Mouse (Mus musculus) forebrain, embryonic 14.5 days (tissue): ENCODE data around the gene Hist1h2bb. TPM values are rescaled to one million over a fixed set of nuclear protein-coding genes. Genes with fewer than 3 reads are reported as not detected.
"Not testable (repeated sequence)": the region's sequence is repeated elsewhere in the genome, so short reads cannot be mapped to it uniquely, and the experiment has no call there.

Source experiments
- ATAC-seq: fragments of 200-750 bp; cut with Nextera tagmentation; 2 replicates; pipeline ENCODE4 v1.8.0; 2017; ENCODE audit warnings: mild to moderate bottlenecking, moderate library complexity
- DNase-seq: peaks from one replicate; pipeline ENCODE4 v3.0.0-alpha.2; 2015; ENCODE audit warnings: low spot score
- H3K27ac ChIP-seq: fragments of 300-500 bp; sonication (generic); 2 replicates; pipeline ENCODE4 v1.5.1; 2014; ENCODE audit warnings: low read depth, mild to moderate bottlenecking, control low read depth, low read length, moderate library complexity
- H3K27me3 ChIP-seq: fragments of 300-500 bp; sonication (generic); replicated peaks from 2 replicates; pipeline ENCODE4 v1.6.1; 2014; ENCODE audit warnings: low read length, control low read depth, mixed read lengths; ENCODE audit not compliant: control insufficient read depth, insufficient read depth
- H3K36me3 ChIP-seq: fragments of 300-500 bp; sonication (generic); 2 replicates; pipeline ENCODE4 v1.6.1; 2014; ENCODE audit warnings: low read length, control low read depth; ENCODE audit not compliant: control insufficient read depth, insufficient read depth
- H3K4me1 ChIP-seq: fragments of 300-500 bp; sonication (generic); 2 replicates; pipeline ENCODE4 v1.6.1; 2014; ENCODE audit warnings: antibody characterized with exemption, low read length, control low read depth; ENCODE audit not compliant: control insufficient read depth, insufficient read depth
- H3K4me2 ChIP-seq: fragments of 300-500 bp; sonication (generic); 2 replicates; pipeline ENCODE4 v1.6.1; 2014; ENCODE audit warnings: mild to moderate bottlenecking, control low read depth, low read length
- H3K4me3 ChIP-seq: fragments of 300-500 bp; sonication (generic); 2 replicates; pipeline ENCODE4 v1.5.1; 2014; ENCODE audit warnings: low read depth, low read length, control low read depth
- H3K9ac ChIP-seq: fragments of 300-500 bp; sonication (generic); 2 replicates; pipeline ENCODE4 v1.6.1; 2014; ENCODE audit warnings: mild to moderate bottlenecking, low read length, control low read depth, moderate library complexity
- H3K9me3 ChIP-seq: fragments of 300-500 bp; sonication (generic); replicated peaks from 2 replicates; pipeline ENCODE4 v1.6.1; 2016; ENCODE audit warnings: low read length, control low read depth, mixed read lengths; ENCODE audit not compliant: control insufficient read depth
- WGBS: fragments of 180-500 bp; shearing (Covaris S2); extraction: QIAGEN DNeasy Blood & Tissue Kit; methylation state at CpG from one replicate; pipeline ENCODE4 v1.1.7; 2014; 5-methylcytosine and 5-hydroxymethylcytosine counted together
- polyA plus RNA-seq: library from polyadenylated mRNA; unstranded; fragments of >200 nt; fragmentation: Nextera tagmentation; extraction: Ambion mirVana; gene quantifications from 2 replicates; pipeline ENCODE4 v1.2.1, GENCODE M21; 2014

Gene Hist1h2bb
- polyA plus RNA-seq, 1 experiment from 2014 or later = 1.5 TPM

GRCm38 (mm10) chr13:23759916-23760239 is 13.3 kb downstream of the Hist1h2bb start:
- peak overlapping the region; percentile 53; the same call in 1 of the 2 replicates for H3K4me3 ChIP-seq
- peaks cover 31% of the 10 kb centered on the region for H3K4me1 ChIP-seq
- H3K4me2 ChIP-seq = peak overlapping the region; percentile 89
- DNase-seq = no peak
- 84% methylated on average over 1 of the region's 1 CpGs for WGBS
- no peak for ATAC-seq
- no peaks in the 10 kb centered on the region for H3K36me3 ChIP-seq
- peak overlapping the region; percentile 88; the same call in 1 of the 2 replicates for H3K27ac ChIP-seq
- no peaks in the 10 kb centered on the region for H3K9me3 ChIP-seq
- H3K9ac ChIP-seq = peak overlapping the region; percentile 64
- H3K27me3 ChIP-seq = no peaks in the 10 kb centered on the region

- Histone ChIP-seq H3K9ac (peak overlapping the region; percentile 64), H3K4me3 (peak overlapping the region; percentile 53), H3K36me3 (no peaks in the 10 kb centered on the region), H3K4me1 (peaks cover 31% of the 10 kb centered on the region), H3K4me2 (peak overlapping the region; percentile 89), H3K27me3 (no peaks in the 10 kb centered on the region), H3K27ac (peak overlapping the region; percentile 88), H3K9me3 (no peaks in the 10 kb centered on the region)
- WGBS = 1% methylated on average over 18 of the region's 27 CpGs
- DNase-seq (peak; percentile 38), ATAC-seq (no peak; the same call in 1 of the 2 replicates)
Measured at GRCm38 (mm10) chr13:23760240-23760971, 13.9 kb downstream of the Hist1h2bb start.

GRCm38 (mm10) chr13:23760972-23761864 is 14.7 kb downstream of the Hist1h2bb start, which contains the start of gene Hist1h4a:
Gene Hist1h4a (minus strand): TSS chr13:23761230.
- WGBS = under 1% methylated on average over 67 of the region's 72 CpGs
- peaks cover 31% of the 10 kb centered on the region for H3K4me1 ChIP-seq
- DNase-seq (peak; percentile 99), ATAC-seq (peak; percentile 80)
- peak within 1 kb of the TSS; percentile 53 for H3K4me3 ChIP-seq
- peak within 1 kb of the TSS; percentile 89 for H3K4me2 ChIP-seq
- peak within 1 kb of the TSS; percentile 88 for H3K27ac ChIP-seq
- H3K36me3 ChIP-seq = no peaks in the 10 kb centered on the region
- no peaks in the 10 kb centered on the region for H3K27me3 ChIP-seq
- H3K9me3 ChIP-seq = no peaks in the 10 kb centered on the region
- peak within 1 kb of the TSS; percentile 64 for H3K9ac ChIP-seq

GRCm38 (mm10) chr13:23761871-23762821 is 15.6 kb downstream of the Hist1h2bb start, which contains the start of gene Hist1h3a:
Gene Hist1h3a (minus strand): TSS chr13:23762386.
- ATAC-seq (peak; percentile 67), DNase-seq (peak; percentile 96)
- not testable (repeated sequence) for H3K27me3 ChIP-seq, H3K36me3 ChIP-seq, H3K9me3 ChIP-seq
- Histone ChIP-seq H3K4me1 (peaks cover 31% of the 10 kb centered on the region), H3K27ac (peak within 1 kb of the TSS; percentile 88), H3K4me3 (peak within 1 kb of the TSS; percentile 53), H3K9ac (peak within 1 kb of the TSS; percentile 61), H3K4me2 (peak within 1 kb of the TSS; percentile 89)
- under 1% methylated on average over 25 of the region's 52 CpGs for WGBS

GRCm38 (mm10) chr13:23763242-23763585 is 16.7 kb downstream of the Hist1h2bb start:
- Histone ChIP-seq H3K27me3 (no peaks in the 10 kb centered on the region), H3K4me2 (peak overlapping the region; percentile 89), H3K27ac (peak overlapping the region; percentile 88), H3K9ac (peak overlapping the region; percentile 21; the same call in 1 of the 2 replicates), H3K4me3 (peak overlapping the region; percentile 53), H3K36me3 (no peaks in the 10 kb centered on the region), H3K9me3 (no peaks in the 10 kb centered on the region), H3K4me1 (peaks cover 27% of the 10 kb centered on the region)
- ATAC-seq (no peak), DNase-seq (no peak)
- 1% methylated on average over 10 of the region's 10 CpGs for WGBS

- peak within 1 kb of the TSS; percentile 89 for H3K27ac ChIP-seq
- H3K36me3 ChIP-seq = no peaks in the 10 kb centered on the region
- H3K4me1 ChIP-seq = peaks cover 27% of the 10 kb centered on the region
- H3K4me3 ChIP-seq = peak within 1 kb of the TSS; percentile 53
- H3K9me3 ChIP-seq = no peaks in the 10 kb centered on the region
- peak within 1 kb of the TSS; percentile 89 for H3K4me2 ChIP-seq
- DNase-seq (peak; percentile 97), ATAC-seq (peak; percentile 71)
- WGBS = 3% methylated on average over 34 of the region's 34 CpGs
- peak within 1 kb of the TSS; percentile 76 for H3K9ac ChIP-seq
- H3K27me3 ChIP-seq = no peaks in the 10 kb centered on the region
Measured at GRCm38 (mm10) chr13:23763586-23764323, 17.2 kb downstream of the Hist1h2bb start, which contains the start of gene Hist1h1a. Gene Hist1h1a (plus strand): TSS chr13:23763666.

- ATAC-seq = no peak
- H3K36me3 ChIP-seq = no peaks in the 10 kb centered on the region
- H3K9ac ChIP-seq = peak overlapping the region; percentile 76
- peak overlapping the region; percentile 89 for H3K4me2 ChIP-seq
- H3K4me1 ChIP-seq = peaks cover 27% of the 10 kb centered on the region
- peak overlapping the region; percentile 53 for H3K4me3 ChIP-seq
- DNase-seq = no peak
- H3K9me3 ChIP-seq = no peaks in the 10 kb centered on the region
- no peaks in the 10 kb centered on the region for H3K27me3 ChIP-seq
- peak overlapping the region; percentile 89; the same call in 1 of the 2 replicates for H3K27ac ChIP-seq
- 33% methylated on average over 12 of the region's 12 CpGs for WGBS
Measured at GRCm38 (mm10) chr13:23764324-23765171, 18.0 kb downstream of the Hist1h2bb start.
